Mouse (Mus musculus) liver, adult (tissue): Measurements from ENCODE around the gene Uqcc2.

Experiments used
- GATA4 ChIP-seq: IDR thresholded peaks from 2 replicates; pipeline ENCODE4 v1.6.1; 2014; ENCODE audit warnings: mild to moderate bottlenecking, low read length; ENCODE audit not compliant: insufficient replicate concordance

The Uqcc2 gene

DNA sequence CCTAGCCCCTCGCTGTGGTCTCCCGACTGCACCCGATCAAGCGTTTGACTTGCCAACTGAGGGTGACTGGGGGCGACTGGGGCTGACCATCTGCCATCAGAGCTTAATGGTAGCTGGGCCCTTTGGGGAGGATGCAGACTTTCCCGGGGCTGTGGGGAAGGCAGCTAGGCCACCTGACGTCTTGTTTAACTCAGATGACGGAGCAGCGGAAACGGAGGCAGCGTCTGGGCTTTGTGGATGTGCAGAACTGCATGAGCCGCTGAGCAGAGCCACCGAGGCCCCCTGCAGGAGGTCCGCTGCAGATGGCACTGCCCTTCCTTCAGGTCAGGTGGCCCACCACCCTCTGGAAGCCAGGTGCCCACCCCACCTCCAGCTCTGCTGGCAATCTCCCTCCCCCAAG, 12.4 kb downstream of the Uqcc2 start:
- no peak for TF ChIP-seq GATA4

DNA sequence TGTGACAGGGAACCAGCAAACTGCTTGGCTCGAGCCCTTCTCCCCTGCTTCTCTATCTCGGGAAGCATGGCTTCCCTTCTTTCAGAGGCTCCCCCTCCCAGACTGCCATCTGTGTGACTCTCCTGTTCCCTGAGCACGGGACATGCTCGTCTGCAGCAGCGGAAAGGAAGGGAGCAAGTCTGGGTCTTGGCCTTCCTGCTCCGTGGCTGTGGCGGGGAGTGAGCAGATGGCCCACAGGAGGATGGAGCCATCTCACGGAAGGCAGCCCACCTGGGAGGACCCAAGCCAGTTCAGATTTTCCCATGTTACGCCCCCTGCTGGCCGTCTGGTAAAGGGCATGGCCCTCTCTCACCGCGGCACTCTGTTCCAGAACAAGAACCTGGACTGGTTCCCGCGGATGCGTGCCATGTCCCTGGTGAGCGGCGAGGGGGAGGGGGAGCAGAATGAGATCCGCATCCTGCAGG, 13.1 kb downstream of the Uqcc2 start:
- TF ChIP-seq GATA4: no peak

DNA sequence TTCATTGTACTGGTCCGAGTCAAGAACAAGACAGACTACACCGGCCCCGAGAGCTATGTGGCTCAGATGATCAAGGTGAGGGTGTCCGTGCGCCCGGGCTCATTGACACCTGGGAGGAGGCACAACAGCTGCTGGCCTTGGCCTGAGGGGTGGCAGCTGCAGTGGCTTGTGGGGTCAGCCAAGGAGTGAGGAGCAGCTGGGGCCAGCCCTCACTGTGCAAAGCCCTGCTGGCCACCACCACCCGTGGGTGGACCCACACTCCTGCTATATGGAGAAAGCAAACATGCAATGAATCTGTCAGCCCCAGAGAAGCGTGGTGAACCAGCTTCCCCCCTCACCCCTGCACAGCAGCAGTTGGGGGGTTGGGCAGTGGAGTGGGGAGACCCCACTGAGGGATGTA, 13.8 kb downstream of the Uqcc2 start:
- no peak for TF ChIP-seq GATA4

DNA sequence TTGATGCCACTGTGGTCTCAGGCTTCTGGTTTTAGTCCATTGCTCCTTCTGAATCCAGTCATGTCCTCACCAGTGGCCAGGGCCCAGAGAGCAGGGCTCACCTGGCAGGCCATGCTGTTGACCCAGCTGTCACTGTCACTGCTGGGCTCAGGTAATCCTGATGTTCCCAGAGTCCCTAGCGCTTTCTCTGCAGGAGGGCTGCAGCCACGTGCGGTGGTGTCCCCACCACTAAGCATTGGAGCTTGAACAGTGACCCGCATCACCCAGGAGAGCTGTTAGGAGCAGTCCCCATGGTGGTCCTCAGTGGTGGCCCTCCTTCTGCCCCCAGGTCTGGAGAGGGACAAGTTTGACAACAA, 14.2 kb downstream of the Uqcc2 start:
- TF ChIP-seq GATA4: no peak

DNA sequence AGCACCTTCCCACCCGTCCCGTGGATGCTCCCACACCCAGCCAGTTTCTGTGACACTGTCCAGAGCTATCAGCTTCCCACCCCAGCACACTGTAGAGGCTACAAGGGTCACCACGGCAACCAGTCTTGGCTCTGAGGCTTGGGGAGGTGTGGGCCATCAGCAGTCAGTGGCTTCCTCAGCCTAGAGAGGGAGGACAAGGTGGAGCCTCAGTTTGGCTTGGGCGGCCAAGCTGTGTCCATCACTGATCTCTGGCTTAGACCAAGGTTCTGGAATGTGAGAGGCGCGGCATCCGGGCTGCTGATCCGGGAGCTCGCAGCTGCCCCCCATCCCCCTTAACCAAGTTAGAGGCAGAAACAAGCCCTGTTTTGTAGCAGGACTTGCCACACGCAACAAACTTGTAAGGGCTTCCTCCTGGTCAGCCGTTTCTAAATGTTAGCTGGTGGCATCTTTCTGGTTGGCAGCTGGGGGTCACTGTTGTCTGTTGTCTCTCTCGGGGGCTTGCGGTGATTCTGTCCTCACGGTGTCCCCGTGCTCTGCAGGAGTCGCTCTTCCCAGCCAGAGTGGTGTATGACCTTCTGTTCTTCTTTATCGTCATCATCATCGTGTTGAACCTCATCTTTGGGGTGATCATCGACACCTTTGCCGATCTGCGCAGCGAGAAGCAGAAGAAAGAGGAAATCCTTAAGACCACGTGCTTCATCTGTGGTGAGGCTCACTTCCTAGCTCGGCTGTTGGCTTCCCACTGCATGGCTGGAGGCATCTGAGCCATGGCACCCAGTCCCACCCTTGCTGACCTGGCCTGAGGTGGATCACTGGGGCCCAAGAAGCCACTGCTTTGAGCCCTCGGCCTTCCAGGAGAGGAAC, 14.8 kb downstream of the Uqcc2 start:
- TF ChIP-seq GATA4: no peak

DNA sequence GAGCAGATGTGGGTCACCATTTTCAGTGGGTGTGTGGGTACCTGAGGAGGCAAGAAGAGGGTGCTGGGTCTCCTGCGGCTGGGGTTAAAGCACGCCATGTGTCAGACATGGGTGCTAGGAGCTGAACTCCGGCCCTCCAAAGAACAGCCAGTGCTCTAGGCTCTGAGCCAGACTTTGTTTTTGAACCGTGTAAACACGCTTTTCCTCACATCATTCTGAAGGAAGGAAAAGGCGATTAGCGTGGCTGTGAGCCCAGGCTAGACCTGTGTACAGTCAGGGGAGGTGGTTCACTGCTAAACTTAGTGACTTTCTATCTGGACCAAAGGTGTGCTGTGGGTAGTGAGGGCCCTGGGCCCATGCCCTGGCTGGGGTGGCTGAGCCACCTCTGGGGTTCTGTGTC, 23.6 kb downstream of the Uqcc2 start:
- no peak for TF ChIP-seq GATA4

DNA sequence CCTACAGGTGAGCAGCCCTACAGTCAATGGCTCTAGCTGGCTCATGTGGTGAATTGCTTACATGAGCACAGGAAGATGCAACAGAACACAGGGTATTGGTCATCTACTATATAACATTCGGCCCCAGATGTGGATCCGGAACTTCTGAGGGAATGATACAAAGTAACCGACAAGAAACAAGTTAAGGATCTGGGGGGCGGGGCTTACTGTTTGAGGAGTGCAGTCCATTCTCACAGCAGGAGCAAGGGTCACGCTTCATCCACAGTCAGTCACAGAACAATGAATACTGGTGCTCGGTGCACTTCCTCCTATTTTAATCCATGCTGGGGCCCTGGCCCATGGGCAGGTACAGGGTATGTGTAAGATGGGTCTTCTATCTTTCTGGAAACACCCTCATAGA, 25.8 kb downstream of the Uqcc2 start:
- no peak for TF ChIP-seq GATA4

DNA sequence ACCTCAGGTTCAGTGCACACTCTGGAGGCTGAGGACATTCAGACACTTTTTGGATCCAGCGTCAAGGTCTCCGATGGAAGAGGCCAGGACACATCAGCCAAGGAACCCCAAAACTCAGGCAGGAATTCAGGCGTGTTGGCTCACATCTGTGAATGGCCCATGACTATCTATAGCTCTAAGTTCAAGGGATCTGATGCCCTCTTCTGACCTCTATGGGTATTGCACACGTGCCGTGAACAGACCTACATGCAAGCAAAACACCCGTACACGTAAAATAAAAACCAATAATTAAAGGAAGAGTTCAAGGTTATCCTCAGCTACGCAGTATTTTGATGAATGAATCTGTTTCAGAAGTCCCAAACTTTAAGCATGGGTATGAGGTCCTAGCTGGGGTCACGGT, 27.0 kb downstream of the Uqcc2 start:
- TF ChIP-seq GATA4: no peak

DNA sequence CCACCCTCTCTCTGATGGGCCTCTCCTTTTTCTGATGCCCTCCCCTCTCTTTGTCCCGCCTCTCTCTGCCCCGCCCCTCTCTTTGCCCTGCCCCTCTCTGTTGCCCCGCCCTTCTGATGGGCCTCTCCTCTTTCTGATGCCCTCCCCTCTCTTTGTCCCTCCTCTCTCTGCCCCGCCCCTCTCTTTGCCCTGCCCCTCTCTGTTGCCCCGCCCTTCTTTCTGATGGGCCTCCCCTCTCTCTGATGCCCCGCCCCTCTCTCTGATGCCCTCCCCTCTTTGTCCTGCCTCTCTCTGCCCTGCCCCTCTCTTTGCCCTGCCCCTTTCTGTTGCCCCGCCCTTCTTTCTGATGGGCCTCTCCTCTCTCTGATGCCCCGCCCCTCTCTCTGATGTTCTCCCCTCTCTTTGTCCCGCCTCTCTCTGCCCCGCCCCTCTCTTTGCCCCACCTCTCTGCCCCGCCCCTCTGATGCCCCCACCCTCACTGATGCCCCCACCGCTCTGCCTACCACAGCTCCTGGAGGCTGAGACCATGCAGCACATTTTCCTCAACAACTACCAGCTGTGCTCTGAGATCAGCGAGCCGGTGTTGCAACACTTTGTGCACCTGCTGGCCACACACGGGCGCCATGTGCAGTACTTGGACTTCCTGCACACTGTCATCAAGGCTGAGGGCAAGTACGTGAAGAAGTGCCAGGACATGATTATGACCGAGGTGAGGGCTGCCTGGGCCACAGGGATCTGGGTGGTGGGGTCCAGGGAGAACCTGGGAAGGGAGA, 27.8 kb downstream of the Uqcc2 start:
- TF ChIP-seq GATA4: no peak

DNA sequence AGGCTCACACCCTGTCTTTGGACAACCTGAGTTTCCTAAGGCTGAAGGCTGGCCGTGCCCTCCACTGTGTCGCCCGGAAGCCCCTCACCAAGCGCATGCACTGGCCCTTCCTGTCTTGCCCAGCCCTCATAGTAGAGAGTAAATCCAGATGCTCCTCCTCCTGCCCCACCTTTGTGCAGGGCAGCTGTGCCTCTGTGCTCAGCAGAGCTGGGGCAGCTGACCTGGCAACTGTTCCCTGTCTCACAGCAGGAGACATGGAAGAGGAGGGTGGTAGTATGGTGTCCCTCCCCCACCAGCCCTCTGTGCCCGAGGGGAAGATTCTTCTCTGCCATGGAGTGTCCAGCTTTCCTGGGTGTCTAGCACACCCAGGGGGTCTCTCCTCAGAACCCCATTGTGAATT, 32.0 kb downstream of the Uqcc2 start:
- TF ChIP-seq GATA4: no peak

DNA sequence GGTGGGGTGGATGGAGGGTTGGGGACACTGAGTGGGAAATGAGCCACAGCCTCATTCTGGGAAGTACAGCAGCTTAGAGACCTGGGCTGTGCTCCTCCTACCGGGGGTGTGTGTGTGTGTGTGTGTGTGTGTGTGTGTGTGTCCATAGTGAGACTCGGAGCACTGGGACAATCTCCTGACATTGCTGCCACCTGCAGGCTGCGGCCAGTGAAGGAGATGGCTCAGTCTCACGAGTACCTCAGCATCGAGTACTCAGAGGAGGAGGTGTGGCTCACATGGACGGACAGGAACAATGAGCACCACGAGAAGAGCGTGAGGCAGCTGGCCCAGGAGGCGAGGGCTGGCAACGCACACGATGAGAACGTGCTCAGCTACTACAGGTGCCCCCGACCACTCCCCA, 38.0 kb downstream of the Uqcc2 start:
- no peak for TF ChIP-seq GATA4

DNA sequence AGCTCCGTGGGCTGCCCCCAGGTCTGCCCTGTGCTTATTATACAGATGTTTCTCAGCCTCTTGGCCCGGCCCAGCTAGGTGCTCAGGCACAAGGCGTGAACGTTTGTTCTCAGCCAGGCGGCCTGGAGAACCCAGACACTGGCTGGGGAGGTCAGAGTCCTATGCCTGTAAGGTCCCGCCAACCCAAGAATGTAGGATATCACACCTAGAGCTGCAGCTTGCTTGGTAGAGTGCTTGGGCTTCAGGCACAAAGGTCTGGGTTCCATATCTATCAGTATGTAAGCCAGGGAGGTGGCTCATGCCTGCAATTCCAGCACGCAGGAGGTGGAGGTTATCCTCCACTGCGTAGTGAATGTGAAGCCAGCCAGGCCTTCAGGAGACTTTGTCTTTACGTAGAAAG, 43.6 kb downstream of the Uqcc2 start:
- no peak for TF ChIP-seq GATA4

DNA sequence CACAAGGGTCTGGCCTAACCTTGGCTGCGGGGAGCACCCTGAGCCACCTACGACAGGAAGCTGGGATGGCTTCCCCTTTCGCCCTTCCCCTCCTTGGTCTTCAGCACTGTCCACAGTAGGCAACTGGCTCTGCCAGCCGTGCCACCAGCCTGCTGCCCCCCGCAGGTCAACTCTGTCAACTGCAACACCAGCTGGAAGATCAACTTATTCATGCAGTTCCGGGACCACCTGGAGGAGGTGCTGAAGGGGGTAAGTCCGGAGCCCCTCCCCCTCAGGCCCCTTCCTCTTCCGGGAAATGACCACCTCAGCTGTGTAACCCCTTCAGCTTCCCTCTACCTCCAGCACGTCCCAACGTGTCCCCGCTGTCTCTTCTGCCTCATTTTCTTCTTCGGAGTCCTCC, 46.3 kb downstream of the Uqcc2 start:
- TF ChIP-seq GATA4: no peak

DNA sequence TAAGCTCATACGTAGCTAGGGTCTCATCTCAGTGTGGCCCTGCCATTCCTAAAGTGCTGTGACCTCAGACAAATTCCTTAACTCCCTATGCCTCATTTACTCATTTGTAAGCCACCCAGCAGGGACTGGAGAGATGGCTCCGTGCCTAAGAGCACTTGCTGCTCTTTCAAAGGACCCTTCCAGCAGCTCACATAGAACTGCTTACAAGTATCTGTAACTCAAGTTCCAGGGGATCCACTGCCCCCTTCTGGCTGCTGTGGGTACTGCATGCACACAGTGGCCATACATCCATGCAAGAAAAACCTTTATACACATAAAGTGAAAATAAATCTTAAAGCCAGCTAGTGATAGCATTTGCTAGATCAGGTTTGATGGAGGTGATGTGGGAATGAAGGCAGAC, 48.0 kb downstream of the Uqcc2 start:
- TF ChIP-seq GATA4: no peak

DNA sequence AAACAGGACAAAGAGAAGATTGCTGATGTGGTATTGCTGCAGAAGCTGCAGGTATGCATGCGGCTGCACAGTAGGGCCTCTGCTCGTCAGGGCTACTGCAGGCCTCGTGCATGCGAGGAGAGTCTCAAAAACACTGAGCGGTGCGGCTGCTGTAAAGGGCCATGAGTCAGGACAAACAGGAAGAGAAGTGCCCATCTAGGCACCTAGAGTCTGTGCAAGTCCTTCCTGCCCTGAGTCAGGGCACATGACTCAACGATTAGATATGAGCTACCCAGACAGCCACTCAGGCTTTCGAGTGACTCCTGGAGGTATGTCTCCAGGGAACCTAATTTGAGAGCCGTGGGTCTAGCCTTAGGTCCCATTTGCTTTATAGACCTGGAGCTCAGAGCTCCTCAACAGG, 50.1 kb downstream of the Uqcc2 start:
- no peak for TF ChIP-seq GATA4

DNA sequence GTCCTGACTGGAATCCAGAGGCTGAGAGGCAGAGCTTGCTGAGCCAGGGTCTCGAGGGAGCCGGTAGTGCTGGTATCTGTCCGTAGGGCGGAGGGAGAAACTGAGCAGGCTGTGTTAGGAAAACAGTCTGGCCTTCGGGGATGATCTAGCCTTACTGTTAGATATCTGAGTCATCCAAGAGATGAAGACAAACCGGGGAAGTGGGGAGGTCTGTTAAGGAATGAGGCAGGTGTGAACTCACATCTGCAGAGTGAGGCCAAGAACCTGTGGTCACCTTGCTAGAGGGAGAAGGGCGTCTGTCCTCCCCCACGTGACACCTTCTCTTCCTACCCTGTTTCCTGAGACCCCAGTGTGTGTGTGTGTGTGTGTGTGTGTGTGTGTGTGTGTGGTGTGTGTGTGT, 50.9 kb downstream of the Uqcc2 start:
- no peak for TF ChIP-seq GATA4
